Mouse (Mus musculus) midbrain, embryonic 10.5 days (tissue): ENCODE results near the gene Olfr1339. TPM values are rescaled to one million over a fixed set of nuclear protein-coding genes. Genes with fewer than 3 reads are reported as not detected.

ENCODE experiments used
- DNase-seq: peaks from one replicate; pipeline ENCODE4 v3.0.0-alpha.2; 2017; ENCODE audit warnings: low spot score
- H3K27ac ChIP-seq: fragments of 300-500 bp; sonication (generic); replicated peaks from 2 replicates; pipeline ENCODE4 v1.5.1; 2016; ENCODE audit warnings: mild to moderate bottlenecking
- H3K27me3 ChIP-seq: fragments of 300-500 bp; sonication (generic); 2 replicates; pipeline ENCODE4 v1.6.1; 2016; ENCODE audit warnings: low read depth, mild to moderate bottlenecking; ENCODE audit not compliant: poor library complexity, severe bottlenecking
- H3K36me3 ChIP-seq: fragments of 300-500 bp; sonication (generic); 2 replicates; pipeline ENCODE4 v1.6.1; 2016; ENCODE audit warnings: mild to moderate bottlenecking, moderate library complexity
- H3K4me1 ChIP-seq: fragments of 300-500 bp; sonication (generic); 2 replicates; pipeline ENCODE4 v1.6.1; 2016
- H3K4me3 ChIP-seq: fragments of 300-500 bp; sonication (generic); 2 replicates; pipeline ENCODE4 v1.5.1; 2016; ENCODE audit warnings: mild to moderate bottlenecking, moderate library complexity
- H3K9me3 ChIP-seq: fragments of 300-500 bp; sonication (generic); replicated peaks from 2 replicates; pipeline ENCODE4 v1.6.1; 2016; ENCODE audit warnings: mild to moderate bottlenecking
- WGBS: fragments of 180-500 bp; shearing (Covaris S2); methylation state at CpG from one replicate; pipeline ENCODE4 v1.1.7; 2016; 5-methylcytosine and 5-hydroxymethylcytosine counted together
- polyA plus RNA-seq: library from polyadenylated mRNA; unstranded; fragments of >200 nt; fragmentation: Nextera tagmentation; extraction: Ambion mirVana; gene quantifications from 2 replicates; pipeline ENCODE4 v1.2.1, GENCODE M21; 2016

Olfr1339 gene
- polyA plus RNA-seq, 1 experiment from 2014 or later, result not detected

- Histone ChIP-seq H3K4me1 (no peaks in the 10 kb centered on the region), H3K27ac (no peak within 1 kb of the TSS), H3K36me3 (no peaks in the 10 kb centered on the region), H3K9me3 (no peaks in the 10 kb centered on the region), H3K4me3 (no peak within 1 kb of the TSS), H3K27me3 (no peaks in the 10 kb centered on the region)
- DNase-seq, result no peak
- WGBS, result 81% methylated on average over 1 of the region's 1 CpGs
These were observed 26.7 kb downstream of the Olfr1339 start, which contains the start of gene Olfr1338 for GRCm38 (mm10) chr4:118758637-118759036. Gene Olfr1338 (minus strand): TSS chr4:118758737.

GRCm38 (mm10) chr4:118782486-118782885 lies 50.5 kb downstream of the Olfr1339 start, which contains the start of gene Olfr1337:
Gene Olfr1337 (minus strand): TSS chr4:118782586.
- DNase-seq, result no peak
- H3K36me3 ChIP-seq, result no peaks in the 10 kb centered on the region

More at GRCm38 (mm10) chr4:118782486-118782885, 50.5 kb downstream of the Olfr1339 start, which contains the start of gene Olfr1337:
- Histone ChIP-seq H3K4me3 (no peak within 1 kb of the TSS), H3K4me1 (no peaks in the 10 kb centered on the region), H3K27ac (no peak within 1 kb of the TSS), H3K9me3 (no peaks in the 10 kb centered on the region), H3K27me3 (no peaks in the 10 kb centered on the region)
- 82% methylated on average over 2 of the region's 2 CpGs for WGBS

Other genes with a start within 250 kb of the Olfr1339 start
- gene Tie1, start 242.1 kb upstream of the Olfr1339 start, polyA plus RNA-seq, result 13.1 and 15.8 TPM in 2 replicates
- 0.52 and 0.53 TPM in 2 replicates for gene 2610528J11Rik, start 205.2 kb upstream of the Olfr1339 start, polyA plus RNA-seq
- gene Tmem125, start 188.1 kb upstream of the Olfr1339 start, polyA plus RNA-seq, result 0.28 and 0.30 TPM in 2 replicates
- 0.70 and 0.75 TPM in 2 replicates for gene Cfap57, start 111.4 kb upstream of the Olfr1339 start, polyA plus RNA-seq
- 187 and 192 TPM in 2 replicates for gene Ebna1bp2, start 111.4 kb upstream of the Olfr1339 start, polyA plus RNA-seq
- gene Olfr62, start 73.2 kb upstream of the Olfr1339 start, polyA plus RNA-seq, result not detected in 2 replicates
- gene Olfr1342, start 39.4 kb upstream of the Olfr1339 start, polyA plus RNA-seq, result not detected in 2 replicates
- not detected in 2 replicates for gene Olfr1341, start 28.7 kb upstream of the Olfr1339 start, polyA plus RNA-seq
- gene Olfr1340, start 12.0 kb upstream of the Olfr1339 start, polyA plus RNA-seq, result not detected in 2 replicates
- gene Olfr1338, start 26.6 kb downstream of the Olfr1339 start, polyA plus RNA-seq, result not detected in 2 replicates
- not detected in 2 replicates for gene Olfr1337, start 50.4 kb downstream of the Olfr1339 start, polyA plus RNA-seq
- gene Olfr1335, start 77.8 kb downstream of the Olfr1339 start, polyA plus RNA-seq, result not detected in 2 replicates
- not detected in 2 replicates for gene Olfr1333, start 104.1 kb downstream of the Olfr1339 start, polyA plus RNA-seq
- not detected in 2 replicates for gene Olfr1331, start 132.5 kb downstream of the Olfr1339 start, polyA plus RNA-seq
- not detected in 2 replicates for gene Olfr1330, start 156.4 kb downstream of the Olfr1339 start, polyA plus RNA-seq
- not detected in 2 replicates for gene Olfr1329, start 185.3 kb downstream of the Olfr1339 start, polyA plus RNA-seq
- gene Olfr1328, start 206.4 kb downstream of the Olfr1339 start, polyA plus RNA-seq, result not detected in 2 replicates
- not detected in 2 replicates for gene Lao1, start 229.4 kb downstream of the Olfr1339 start, polyA plus RNA-seq